Mouse (Mus musculus): ENCODE data around the gene Rpl22l1. TPM values are rescaled to one million over a fixed set of nuclear protein-coding genes. Genes with fewer than 3 reads are reported as not detected.
"Not testable (repeated sequence)": the region's sequence is repeated elsewhere in the genome, so short reads cannot be mapped to it uniquely, and the experiment has no call there.

Gene Rpl22l1
- polyA plus RNA-seq (2015; fragmentation: Nextera tagmentation; extraction: Ambion mirVana), result 281 and 407 TPM in 2 replicates

- under 1% methylated on average over 72 of the region's 72 CpGs for WGBS
- peaks cover 4% of the 10 kb centered on the region; the same call in 1 of the 2 replicates for H3K4me1 ChIP-seq
- ATAC-seq (ENCODE audit: insufficient number of reproducible peaks, low FRiP score, low TSS enrichment, low read depth), result peak; percentile 99
- peak within 1 kb of the TSS; percentile 57 for H3K4me2 ChIP-seq
- H3K36me3 ChIP-seq, result peaks cover 23% of the 10 kb centered on the region
- H3K27me3 ChIP-seq, result no peaks in the 10 kb centered on the region
- no peaks in the 10 kb centered on the region for H3K9me3 ChIP-seq
- peak within 1 kb of the TSS; percentile 94 for H3K9ac ChIP-seq
- peak within 1 kb of the TSS; percentile 89 for H3K4me3 ChIP-seq
- peak within 1 kb of the TSS; percentile 89 for H3K27ac ChIP-seq
Observed at GRCm38 (mm10) chr3:28805301-28806097, at the start of gene Rpl22l1. Rpl22l1 (plus strand) TSS chr3:28805436.

DNA sequence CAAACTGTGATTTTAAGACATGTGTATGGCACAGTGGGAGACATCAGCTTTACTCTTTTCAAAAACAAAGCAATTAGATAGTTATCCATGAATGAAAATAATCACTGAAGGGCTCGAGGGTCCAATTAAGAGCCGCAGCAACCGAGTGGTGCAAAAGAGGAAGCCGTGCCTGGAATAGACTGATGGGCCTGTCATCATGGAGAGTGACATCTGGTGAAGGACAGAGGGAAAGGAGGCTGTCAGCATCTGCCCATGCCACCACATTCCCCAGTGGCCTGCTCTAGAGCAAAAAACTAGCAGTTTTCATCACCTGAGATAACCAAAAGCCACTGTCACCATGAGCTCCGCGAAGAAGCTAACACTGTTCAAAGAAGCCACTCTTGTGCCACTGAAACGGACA, 49.8 kb upstream of the Rpl22l1 start:
- no peaks in the 10 kb centered on the region for H3K36me3 ChIP-seq
- no peaks in the 10 kb centered on the region for H3K4me1 ChIP-seq
- no peak overlapping the region for H3K9ac ChIP-seq
- no peaks in the 10 kb centered on the region for H3K9me3 ChIP-seq
- H3K27ac ChIP-seq, result no peak overlapping the region
- H3K4me2 ChIP-seq, result no peak overlapping the region
- no peak overlapping the region for H3K4me3 ChIP-seq
- 69% methylated on average over 7 of the region's 7 CpGs for WGBS
- no peaks in the 10 kb centered on the region for H3K27me3 ChIP-seq
- ATAC-seq (ENCODE audit: insufficient number of reproducible peaks, low FRiP score, low TSS enrichment, low read depth), result no peak

DNA sequence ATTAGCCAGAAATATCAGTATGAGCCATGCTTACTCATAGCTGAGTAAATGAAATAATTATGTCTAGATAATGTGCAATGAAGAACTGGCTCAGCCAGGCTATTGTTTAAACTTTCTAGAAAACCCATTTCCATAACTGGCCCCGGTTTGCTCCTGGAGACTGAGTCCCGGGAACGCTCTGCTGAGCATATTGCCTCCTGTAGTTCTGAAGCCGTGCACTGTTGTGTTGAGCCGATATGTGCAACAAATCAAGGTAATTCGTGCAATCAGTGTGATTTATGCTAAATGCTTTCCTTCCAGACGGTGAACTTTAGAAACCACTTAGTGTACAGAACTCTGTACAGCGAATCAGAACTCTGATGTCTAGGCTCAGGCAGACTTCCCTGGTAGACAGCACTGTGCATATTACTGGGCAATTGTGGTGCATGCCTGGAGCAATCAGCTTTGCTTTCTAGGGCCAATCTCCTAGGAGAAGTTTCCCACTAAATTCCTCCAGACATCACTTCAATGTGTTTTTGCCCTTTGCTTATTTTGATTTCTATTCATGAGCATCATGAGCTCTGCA, 43.9 kb upstream of the Rpl22l1 start:
- Histone ChIP-seq H3K27me3 (no peaks in the 10 kb centered on the region), H3K4me3 (no peak overlapping the region), H3K9ac (no peak overlapping the region), H3K4me2 (no peak overlapping the region), H3K9me3 (no peaks in the 10 kb centered on the region), H3K27ac (no peak overlapping the region), H3K4me1 (no peaks in the 10 kb centered on the region), H3K36me3 (no peaks in the 10 kb centered on the region)
- no peak for ATAC-seq (ENCODE audit: insufficient number of reproducible peaks, low FRiP score, low TSS enrichment, low read depth)
- 59% methylated on average over 8 of the region's 8 CpGs for WGBS

GRCm38 (mm10) chr3:28766935-28767334, 38.3 kb upstream of the Rpl22l1 start:
- ATAC-seq (ENCODE audit: insufficient number of reproducible peaks, low FRiP score, low TSS enrichment, low read depth), result no peak
- H3K27ac ChIP-seq, result no peak overlapping the region
- 85% methylated on average over 4 of the region's 4 CpGs for WGBS

GRCm38 (mm10) chr3:28768222-28768621, 37.0 kb upstream of the Rpl22l1 start:
- H3K9me3 ChIP-seq, result no peaks in the 10 kb centered on the region
- no peaks in the 10 kb centered on the region for H3K4me1 ChIP-seq
- ATAC-seq (ENCODE audit: insufficient number of reproducible peaks, low FRiP score, low TSS enrichment, low read depth), result no peak
- H3K36me3 ChIP-seq, result no peaks in the 10 kb centered on the region
- H3K4me3 ChIP-seq, result no peak overlapping the region
- WGBS, result 59% methylated on average over 3 of the region's 3 CpGs
- no peak overlapping the region for H3K4me2 ChIP-seq
- no peak overlapping the region for H3K27ac ChIP-seq
- H3K27me3 ChIP-seq, result no peaks in the 10 kb centered on the region
- no peak overlapping the region for H3K9ac ChIP-seq

More at GRCm38 (mm10) chr3:28766935-28767334, 38.3 kb upstream of the Rpl22l1 start:
- Histone ChIP-seq H3K4me2 (no peak overlapping the region), H3K4me1 (no peaks in the 10 kb centered on the region), H3K36me3 (no peaks in the 10 kb centered on the region), H3K9ac (no peak overlapping the region), H3K9me3 (no peaks in the 10 kb centered on the region), H3K4me3 (no peak overlapping the region), H3K27me3 (no peaks in the 10 kb centered on the region)

- ATAC-seq (ENCODE audit: insufficient number of reproducible peaks, low FRiP score, low TSS enrichment, low read depth), result not testable (repeated sequence)
Observed at GRCm38 (mm10) chr3:28772919-28773318, 32.3 kb upstream of the Rpl22l1 start.

GRCm38 (mm10) chr3:28775361-28775760, 29.9 kb upstream of the Rpl22l1 start:
- 81% methylated on average over 7 of the region's 7 CpGs for WGBS
- Histone ChIP-seq H3K9me3 (no peaks in the 10 kb centered on the region), H3K9ac (no peak overlapping the region), H3K27ac (no peak overlapping the region), H3K27me3 (no peaks in the 10 kb centered on the region), H3K4me3 (no peak overlapping the region), H3K36me3 (no peaks in the 10 kb centered on the region), H3K4me2 (no peak overlapping the region), H3K4me1 (no peaks in the 10 kb centered on the region)
- ATAC-seq (ENCODE audit: insufficient number of reproducible peaks, low FRiP score, low TSS enrichment, low read depth), result no peak

More at GRCm38 (mm10) chr3:28772919-28773318, 32.3 kb upstream of the Rpl22l1 start:
- H3K36me3 ChIP-seq, H3K27ac ChIP-seq, H3K27me3 ChIP-seq, H3K9me3 ChIP-seq, H3K4me2 ChIP-seq, H3K4me3 ChIP-seq, H3K9ac ChIP-seq, H3K4me1 ChIP-seq: not testable (repeated sequence)
- WGBS, result 62% methylated on average over 4 of the region's 4 CpGs

DNA sequence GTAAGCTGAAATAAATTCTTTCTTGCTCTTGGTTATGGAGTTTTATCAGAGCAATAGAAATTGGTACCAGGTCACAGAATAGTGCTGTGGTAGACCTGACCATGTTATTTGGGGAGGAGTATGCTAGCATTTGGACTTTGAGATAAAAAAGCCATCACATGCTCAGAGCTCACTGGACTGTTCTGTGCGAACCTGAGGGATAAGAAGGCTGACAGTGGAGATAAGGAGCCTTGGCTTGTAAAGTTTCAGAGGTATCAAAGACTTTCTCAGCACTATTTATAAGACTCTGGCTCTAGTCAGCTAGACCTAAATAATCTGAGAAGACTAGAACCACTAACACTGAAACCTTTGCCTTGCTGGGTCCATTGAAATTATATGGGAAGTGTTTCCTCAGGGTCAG, 29.3 kb upstream of the Rpl22l1 start:
- no peak for ATAC-seq (ENCODE audit: insufficient number of reproducible peaks, low FRiP score, low TSS enrichment, low read depth)
- WGBS, result 84% methylated on average over 1 of the region's 1 CpGs
- H3K4me1 ChIP-seq, result peaks cover 5% of the 10 kb centered on the region
- H3K27ac ChIP-seq, result no peak overlapping the region
- H3K27me3 ChIP-seq, result no peaks in the 10 kb centered on the region
- no peak overlapping the region for H3K4me3 ChIP-seq
- H3K9me3 ChIP-seq, result no peaks in the 10 kb centered on the region
- H3K36me3 ChIP-seq, result no peaks in the 10 kb centered on the region
- H3K9ac ChIP-seq, result no peak overlapping the region
- H3K4me2 ChIP-seq, result no peak overlapping the region

GRCm38 (mm10) chr3:28776491-28776890, 28.7 kb upstream of the Rpl22l1 start:
- H3K27ac ChIP-seq, result no peak overlapping the region
- no peaks in the 10 kb centered on the region for H3K27me3 ChIP-seq
- H3K9me3 ChIP-seq, result no peaks in the 10 kb centered on the region
- H3K4me2 ChIP-seq, result no peak overlapping the region
- H3K36me3 ChIP-seq, result no peaks in the 10 kb centered on the region
- 78% methylated on average over 1 of the region's 1 CpGs for WGBS
- H3K4me3 ChIP-seq, result no peak overlapping the region
- no peak overlapping the region for H3K9ac ChIP-seq
- ATAC-seq (ENCODE audit: insufficient number of reproducible peaks, low FRiP score, low TSS enrichment, low read depth), result no peak
- peaks cover 6% of the 10 kb centered on the region for H3K4me1 ChIP-seq

DNA sequence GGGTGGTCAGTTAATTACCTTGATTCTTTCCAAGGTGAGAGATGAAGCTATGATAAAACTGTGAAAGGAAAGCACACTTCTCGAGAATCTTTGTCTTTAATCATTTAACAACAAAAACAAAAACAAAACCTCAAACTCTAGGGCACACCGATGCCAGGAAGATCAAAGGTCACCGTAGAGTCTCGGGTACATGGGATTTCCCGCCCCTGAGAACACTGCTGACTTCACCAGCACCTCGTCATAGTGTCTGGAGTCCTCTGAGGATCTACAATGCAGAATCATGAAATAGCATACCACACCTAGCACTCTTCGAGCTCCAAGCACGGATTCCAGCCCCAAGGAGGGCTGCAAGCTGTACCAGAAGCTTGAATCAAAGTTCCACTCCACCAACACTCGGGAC, 24.7 kb upstream of the Rpl22l1 start:
- Histone ChIP-seq H3K27me3 (no peaks in the 10 kb centered on the region), H3K9me3 (no peaks in the 10 kb centered on the region), H3K36me3 (no peaks in the 10 kb centered on the region), H3K4me3 (peak overlapping the region; percentile 79), H3K4me2 (peak overlapping the region; percentile 99), H3K9ac (no peak overlapping the region), H3K27ac (peak overlapping the region; percentile 22; the same call in 1 of the 2 replicates), H3K4me1 (peaks cover 10% of the 10 kb centered on the region)
- WGBS, result 72% methylated on average over 9 of the region's 9 CpGs
- peak; percentile 25; the same call in 1 of the 2 replicates for ATAC-seq (ENCODE audit: insufficient number of reproducible peaks, low FRiP score, low TSS enrichment, low read depth)

DNA sequence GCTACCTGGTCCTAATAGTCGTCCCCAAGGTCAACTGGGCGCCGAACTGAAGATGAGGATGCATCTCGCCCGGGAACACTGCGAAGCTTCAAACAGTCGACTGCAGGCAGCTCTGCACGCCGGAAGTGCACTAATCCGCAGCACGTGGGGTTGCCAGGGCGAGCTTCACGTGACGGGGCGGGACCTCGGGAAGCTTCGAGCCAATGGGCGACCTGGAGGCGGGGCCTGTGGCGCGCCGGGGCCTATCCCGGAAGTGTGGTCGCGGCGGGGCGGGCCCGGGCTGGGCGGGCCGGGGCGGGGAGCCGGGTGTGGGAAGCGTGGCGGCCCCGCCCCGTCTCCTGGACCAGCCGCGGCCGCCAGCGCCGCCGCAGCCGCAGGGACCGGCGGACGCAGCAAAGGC, 24.2 kb upstream of the Rpl22l1 start, which contains the start of gene Eif5a2:
TSS of gene Eif5a2 (plus strand) at position 283 of the 400 bp plus-strand sequence.
- Histone ChIP-seq H3K36me3 (no peaks in the 10 kb centered on the region), H3K4me2 (peak within 1 kb of the TSS; percentile 99), H3K4me3 (peak within 1 kb of the TSS; percentile 79), H3K27ac (peak within 1 kb of the TSS; percentile 38; the same call in 1 of the 2 replicates), H3K4me1 (peaks cover 10% of the 10 kb centered on the region), H3K9me3 (no peaks in the 10 kb centered on the region), H3K27me3 (no peaks in the 10 kb centered on the region), H3K9ac (peak within 1 kb of the TSS; percentile 87)
- WGBS, result 5% methylated on average over 27 of the region's 46 CpGs
- ATAC-seq (ENCODE audit: insufficient number of reproducible peaks, low FRiP score, low TSS enrichment, low read depth), result peak; percentile 95

DNA sequence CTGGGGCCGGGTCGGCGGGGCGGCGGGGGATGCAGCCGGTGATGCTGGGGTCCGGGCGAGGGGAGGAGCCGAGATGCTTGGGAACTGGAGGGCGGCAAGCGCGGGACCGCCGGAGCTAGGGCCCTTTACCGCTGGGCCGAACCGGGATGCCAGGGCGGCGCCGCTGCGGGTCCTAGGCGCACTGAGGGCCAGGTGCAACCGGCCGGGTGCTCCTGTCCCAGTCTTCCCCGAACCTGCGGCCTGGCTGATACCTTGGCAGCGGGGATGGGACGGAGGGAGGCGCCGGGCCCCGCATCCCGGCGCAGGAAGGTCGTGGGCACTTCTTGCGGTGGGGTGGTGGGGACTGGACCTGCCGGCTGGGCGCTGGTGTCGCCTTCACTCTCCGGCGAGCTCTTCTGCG, 23.8 kb upstream of the Rpl22l1 start:
- under 1% methylated on average over 35 of the region's 41 CpGs for WGBS
- ATAC-seq (ENCODE audit: insufficient number of reproducible peaks, low FRiP score, low TSS enrichment, low read depth), result 0 out of 2 replicates have a peak, but pooled peaks have one; percentile 48
- Histone ChIP-seq H3K36me3 (no peaks in the 10 kb centered on the region), H3K9ac (peak overlapping the region; percentile 87), H3K4me2 (peak overlapping the region; percentile 99), H3K27ac (0 out of 2 replicates have a peak overlapping the region, but pooled peaks have one; percentile 38), H3K27me3 (no peaks in the 10 kb centered on the region), H3K9me3 (no peaks in the 10 kb centered on the region), H3K4me3 (peak overlapping the region; percentile 79), H3K4me1 (peaks cover 10% of the 10 kb centered on the region)
